Mouse (Mus musculus) hindbrain, embryonic 15.5 days (tissue): Measurements from ENCODE around the gene Atg7. TPM values are rescaled to one million over a fixed set of nuclear protein-coding genes. Genes with fewer than 3 reads are reported as not detected.

Source experiments
- ATAC-seq: fragments of 200-750 bp; cut with Nextera tagmentation; 2 replicates; pipeline ENCODE4 v1.8.0; 2017; ENCODE audit warnings: low read depth, moderate number of reproducible peaks, moderate TSS enrichment; ENCODE audit not compliant: low FRiP score
- H3K27ac ChIP-seq: fragments of 300-500 bp; sonication (generic); replicated peaks from 2 replicates; pipeline ENCODE4 v1.5.1; 2015; ENCODE audit warnings: mild to moderate bottlenecking, inconsistent platforms
- H3K27me3 ChIP-seq: fragments of 300-500 bp; sonication (generic); 2 replicates; pipeline ENCODE4 v1.6.1; 2015; ENCODE audit warnings: control low read depth, inconsistent platforms
- H3K36me3 ChIP-seq: fragments of 300-500 bp; sonication (generic); 2 replicates; pipeline ENCODE4 v1.6.1; 2015; ENCODE audit warnings: control low read depth, inconsistent platforms
- H3K4me1 ChIP-seq: fragments of 300-500 bp; sonication (generic); replicated peaks from 2 replicates; pipeline ENCODE4 v1.6.1; 2015; ENCODE audit warnings: control low read depth, inconsistent platforms
- H3K4me2 ChIP-seq: fragments of 300-500 bp; sonication (generic); 2 replicates; pipeline ENCODE4 v1.6.1; 2015; ENCODE audit warnings: moderate library complexity, mild to moderate bottlenecking, inconsistent platforms
- H3K4me3 ChIP-seq: fragments of 300-500 bp; sonication (generic); 2 replicates; pipeline ENCODE4 v1.5.1; 2015; ENCODE audit warnings: mild to moderate bottlenecking, inconsistent platforms
- H3K9ac ChIP-seq: fragments of 300-500 bp; sonication (generic); 2 replicates; pipeline ENCODE4 v1.6.1; 2015; ENCODE audit warnings: inconsistent platforms
- H3K9me3 ChIP-seq: fragments of 300-500 bp; sonication (generic); 2 replicates; pipeline ENCODE4 v1.6.1; 2016; ENCODE audit warnings: control low read depth, inconsistent platforms
- WGBS: fragments of 180-500 bp; shearing (Covaris S2); methylation state at CpG from one replicate; pipeline ENCODE4 v1.1.7; 2015; 5-methylcytosine and 5-hydroxymethylcytosine counted together
- polyA plus RNA-seq: library from polyadenylated mRNA; unstranded; fragments of >200 nt; fragmentation: Nextera tagmentation; extraction: Ambion mirVana; gene quantifications from 2 replicates; pipeline ENCODE4 v1.2.1, GENCODE M21; 2015

Gene Atg7
- polyA plus RNA-seq, 1 experiment from 2014 or later = 19.9 TPM

GRCm38 (mm10) chr6:114812779-114813178, 169.9 kb downstream of the Atg7 start:
- Histone ChIP-seq H3K27ac (no peak overlapping the region), H3K9me3 (no peaks in the 10 kb centered on the region), H3K36me3 (no peaks in the 10 kb centered on the region), H3K4me2 (no peak overlapping the region), H3K4me1 (0 out of 2 replicates have a peak, but pooled peaks cover 7% of the 10 kb centered on the region), H3K27me3 (no peaks in the 10 kb centered on the region), H3K9ac (no peak overlapping the region), H3K4me3 (no peak overlapping the region)
- 84% methylated on average over 4 of the region's 4 CpGs for WGBS
- no peak for ATAC-seq

GRCm38 (mm10) chr6:114814199-114814881, 171.4 kb downstream of the Atg7 start:
- no peak overlapping the region for H3K4me2 ChIP-seq
- WGBS = 62% methylated on average over 6 of the region's 6 CpGs
- peak; percentile 54; the same call in 1 of the 2 replicates for ATAC-seq

GRCm38 (mm10) chr6:114814882-114815650, 172.2 kb downstream of the Atg7 start:
- 98% methylated on average over 5 of the region's 5 CpGs for WGBS
- H3K9me3 ChIP-seq = no peaks in the 10 kb centered on the region
- H3K4me3 ChIP-seq = no peak overlapping the region
- H3K4me2 ChIP-seq = no peak overlapping the region
- no peak overlapping the region for H3K9ac ChIP-seq
- H3K4me1 ChIP-seq = peaks cover 8% of the 10 kb centered on the region
- ATAC-seq = no peak
- no peak overlapping the region for H3K27ac ChIP-seq
- H3K27me3 ChIP-seq = no peaks in the 10 kb centered on the region
- H3K36me3 ChIP-seq = no peaks in the 10 kb centered on the region

More at GRCm38 (mm10) chr6:114814199-114814881, 171.4 kb downstream of the Atg7 start:
- Histone ChIP-seq H3K36me3 (no peaks in the 10 kb centered on the region), H3K4me1 (0 out of 2 replicates have a peak, but pooled peaks cover 7% of the 10 kb centered on the region), H3K27me3 (no peaks in the 10 kb centered on the region), H3K9me3 (no peaks in the 10 kb centered on the region), H3K9ac (no peak overlapping the region), H3K4me3 (no peak overlapping the region), H3K27ac (no peak overlapping the region; the same call in 1 of the 2 replicates)

- no peak overlapping the region for H3K9ac ChIP-seq
- no peaks in the 10 kb centered on the region for H3K27me3 ChIP-seq
- ATAC-seq = no peak
- no peaks in the 10 kb centered on the region for H3K9me3 ChIP-seq
- no peak overlapping the region for H3K4me2 ChIP-seq
- no peak overlapping the region for H3K27ac ChIP-seq
- no peak overlapping the region for H3K4me3 ChIP-seq
- H3K4me1 ChIP-seq = peaks cover 13% of the 10 kb centered on the region
- 65% methylated on average over 11 of the region's 11 CpGs for WGBS
- H3K36me3 ChIP-seq = no peaks in the 10 kb centered on the region
These were observed 175.1 kb downstream of the Atg7 start for GRCm38 (mm10) chr6:114817948-114818347.

- H3K4me1 ChIP-seq = peaks cover 13% of the 10 kb centered on the region
- no peaks in the 10 kb centered on the region for H3K27me3 ChIP-seq
- no peak for ATAC-seq
- no peak overlapping the region for H3K4me3 ChIP-seq
- H3K9me3 ChIP-seq = no peaks in the 10 kb centered on the region
- no peak overlapping the region for H3K27ac ChIP-seq
- no peak overlapping the region for H3K9ac ChIP-seq
- no peak overlapping the region for H3K4me2 ChIP-seq
- 63% methylated on average over 6 of the region's 6 CpGs for WGBS
- no peaks in the 10 kb centered on the region for H3K36me3 ChIP-seq
These were observed 175.6 kb downstream of the Atg7 start for GRCm38 (mm10) chr6:114818471-114818870.

- peaks cover 10% of the 10 kb centered on the region for H3K4me1 ChIP-seq
- ATAC-seq = no peak
- H3K4me3 ChIP-seq = no peak overlapping the region
- no peaks in the 10 kb centered on the region for H3K36me3 ChIP-seq
- no peak overlapping the region for H3K4me2 ChIP-seq
- no peaks in the 10 kb centered on the region for H3K9me3 ChIP-seq
- no peak overlapping the region for H3K9ac ChIP-seq
- no peaks in the 10 kb centered on the region for H3K27me3 ChIP-seq
- 52% methylated on average over 9 of the region's 9 CpGs for WGBS
- no peak overlapping the region for H3K27ac ChIP-seq
These were observed 177.1 kb downstream of the Atg7 start for GRCm38 (mm10) chr6:114819971-114820481.

- H3K9me3 ChIP-seq = no peaks in the 10 kb centered on the region
- peaks cover 10% of the 10 kb centered on the region for H3K4me1 ChIP-seq
- no peaks in the 10 kb centered on the region for H3K36me3 ChIP-seq
- no peak overlapping the region for H3K27ac ChIP-seq
- H3K9ac ChIP-seq = no peak overlapping the region
- WGBS = 87% methylated on average over 7 of the region's 7 CpGs
- no peaks in the 10 kb centered on the region for H3K27me3 ChIP-seq
- ATAC-seq = no peak
- H3K4me3 ChIP-seq = no peak overlapping the region
- no peak overlapping the region for H3K4me2 ChIP-seq
These were observed 178.7 kb downstream of the Atg7 start for GRCm38 (mm10) chr6:114821646-114822045.

- Histone ChIP-seq H3K9ac (no peak overlapping the region), H3K27ac (no peak overlapping the region), H3K27me3 (no peaks in the 10 kb centered on the region), H3K9me3 (no peaks in the 10 kb centered on the region), H3K4me3 (no peak overlapping the region), H3K4me2 (no peak overlapping the region), H3K4me1 (no peaks in the 10 kb centered on the region), H3K36me3 (no peaks in the 10 kb centered on the region)
- no peak for ATAC-seq
- WGBS = 76% methylated on average over 2 of the region's 2 CpGs
These were observed 184.0 kb downstream of the Atg7 start for GRCm38 (mm10) chr6:114826889-114827288.

- ATAC-seq = no peak
- Histone ChIP-seq H3K27me3 (no peaks in the 10 kb centered on the region), H3K27ac (no peak overlapping the region), H3K9ac (no peak overlapping the region), H3K4me2 (no peak overlapping the region), H3K36me3 (no peaks in the 10 kb centered on the region), H3K9me3 (no peaks in the 10 kb centered on the region), H3K4me1 (0 out of 2 replicates have a peak, but pooled peaks cover 9% of the 10 kb centered on the region), H3K4me3 (no peak overlapping the region)
- WGBS = 93% methylated on average over 9 of the region's 9 CpGs
These were observed 187.0 kb downstream of the Atg7 start for GRCm38 (mm10) chr6:114829660-114830438.

GRCm38 (mm10) chr6:114831807-114832206, 188.9 kb downstream of the Atg7 start:
- H3K4me1 ChIP-seq = peaks cover 15% of the 10 kb centered on the region; the same call in 1 of the 2 replicates
- no peak overlapping the region for H3K27ac ChIP-seq
- ATAC-seq = no peak
- 95% methylated on average over 3 of the region's 3 CpGs for WGBS
- no peaks in the 10 kb centered on the region for H3K36me3 ChIP-seq
- H3K9me3 ChIP-seq = no peaks in the 10 kb centered on the region
- H3K27me3 ChIP-seq = no peaks in the 10 kb centered on the region
- H3K4me3 ChIP-seq = no peak overlapping the region
- no peak overlapping the region for H3K4me2 ChIP-seq
- no peak overlapping the region for H3K9ac ChIP-seq

GRCm38 (mm10) chr6:114833058-114833685, 190.3 kb downstream of the Atg7 start:
- H3K27me3 ChIP-seq = no peaks in the 10 kb centered on the region
- H3K4me1 ChIP-seq = peaks cover 15% of the 10 kb centered on the region; the same call in 1 of the 2 replicates
- H3K4me3 ChIP-seq = no peak overlapping the region
- H3K9me3 ChIP-seq = no peaks in the 10 kb centered on the region
- 67% methylated on average over 9 of the region's 9 CpGs for WGBS
- H3K36me3 ChIP-seq = no peaks in the 10 kb centered on the region
- no peak overlapping the region for H3K9ac ChIP-seq
- no peak overlapping the region for H3K4me2 ChIP-seq
- H3K27ac ChIP-seq = no peak overlapping the region
- ATAC-seq = no peak
